17 mouse cellular contexts compared by ENCODE assay signal in genomic region chr4:31343312-31344248, GRCm38 (mm10).
DNase-seq lines count a peak whose midpoint lies in the region; ATAC-seq and TF ChIP-seq lines count a peak whose summit lies in the region.
"Had no signal": no experiment of that assay in that cellular context is flagged by ENCODE, and none has a peak within 500 bp of the region (broad histone marks: within the 10 kb centered on the region; RNA-seq: fewer than 3 reads in every experiment).

No protein-coding gene starts in this region.

- H3K27me3 ChIP-seq in kidney, embryonic 15.5 days: no peaks in the 10 kb centered on the region
- no peaks in the 10 kb centered on the region for H3K27me3 ChIP-seq in kidney, adult 2 months (replicated peaks; ENCODE audit: control insufficient read depth, insufficient read depth, low read length)
- no peaks in the 10 kb centered on the region for H3K27me3 ChIP-seq in midbrain, embryonic 14.5 days (ENCODE audit: control insufficient read depth, insufficient read depth, low read length)
- no peaks in the 10 kb centered on the region for H3K27me3 ChIP-seq in midbrain, embryonic 10.5 days (ENCODE audit: low read depth, poor library complexity, severe bottlenecking)
- no peaks in the 10 kb centered on the region for H3K27me3 ChIP-seq in hindbrain, postnatal 0 days (ENCODE audit: insufficient read depth, low read length)
- H3K27me3 ChIP-seq: heart, embryonic 12.5 days; liver, embryonic 12.5 days had no signal

- H3K27ac ChIP-seq in kidney, embryonic 15.5 days: 0 out of 2 replicates have a peak overlapping the region, but pooled peaks have one; percentile 20
- no peak overlapping the region for H3K27ac ChIP-seq in kidney, adult 2 months (ENCODE audit: insufficient read depth, low read depth, low read length)
- 0 out of 2 replicates have a peak overlapping the region, but pooled peaks have one; percentile 22 for H3K27ac ChIP-seq in midbrain, embryonic 14.5 days (replicated peaks; ENCODE audit: low read depth, low read length)
- H3K27ac ChIP-seq in midbrain, embryonic 10.5 days (replicated peaks): no peak overlapping the region
- no peak overlapping the region for H3K27ac ChIP-seq in hindbrain, postnatal 0 days
- H3K27ac ChIP-seq in gastrocnemius, adult 2 months: no peak overlapping the region
- H3K27ac ChIP-seq: liver, embryonic 12.5 days had no signal

- intact Hi-C loops in gastrocnemius, adult 2 months (cut with DNase I): no loop called here

- TF ChIP-seq CTCF in kidney, adult 2 months (conservative IDR thresholded peaks at IDR 0.05; ENCODE audit: insufficient read depth, insufficient read length, low read depth, low read length): no peak
- no peak for TF ChIP-seq CTCF in hindbrain, postnatal 0 days (IDR thresholded peaks at IDR 0.05; ENCODE audit: low read depth)
- no peak for TF ChIP-seq CTCF in gastrocnemius, adult 2 months (IDR thresholded peaks at IDR 0.05)

- H3K36me3 ChIP-seq in kidney, embryonic 15.5 days: no peaks in the 10 kb centered on the region
- H3K36me3 ChIP-seq in kidney, adult 2 months (ENCODE audit: control insufficient read depth, insufficient read depth, low read length): no peaks in the 10 kb centered on the region
- no peaks in the 10 kb centered on the region for H3K36me3 ChIP-seq in midbrain, embryonic 14.5 days (ENCODE audit: control insufficient read depth, insufficient read depth, low read length)
- H3K36me3 ChIP-seq in midbrain, embryonic 10.5 days: no peaks in the 10 kb centered on the region
- no peaks in the 10 kb centered on the region for H3K36me3 ChIP-seq in hindbrain, postnatal 0 days (ENCODE audit: insufficient read depth, low read length)
- H3K36me3 ChIP-seq: heart, embryonic 12.5 days; liver, embryonic 12.5 days had no signal

- WGBS in kidney, embryonic 15.5 days: 47% methylated on average over 5 of the region's 5 CpGs
- WGBS in kidney, adult 2 months: 56% methylated on average over 5 of the region's 5 CpGs
- WGBS in midbrain, embryonic 14.5 days: 66% methylated on average over 5 of the region's 5 CpGs
- WGBS in midbrain, embryonic 10.5 days: 87% methylated on average over 5 of the region's 5 CpGs
- 71% methylated on average over 5 of the region's 5 CpGs for WGBS in hindbrain, postnatal 0 days

- no peak for DNase-seq in kidney, adult 2 months
- DNase-seq in midbrain, embryonic 14.5 days: no peak
- DNase-seq in midbrain, embryonic 10.5 days (ENCODE audit: low spot score): no peak
- peak; percentile 16 for DNase-seq in hindbrain, postnatal 0 days (ENCODE audit: low spot score)
- peak; percentile 38 for DNase-seq in retina, embryonic 14.5 days (ENCODE audit: low spot score)
- no peak for DNase-seq in gastrocnemius, adult 2 months
- no peak for DNase-seq in frontal cortex, postnatal 10 days (ENCODE audit: low spot score in 2 of 2)
- DNase-seq: cerebellum, adult 8-10 months; gastrocnemius, postnatal 36 days; heart, postnatal 36 days; kidney, adult 8-10 months; lung, postnatal 14 days; thymus, postnatal 14 days had no signal

- TF ChIP-seq POLR2A in kidney, adult 2 months (IDR thresholded peaks at IDR 0.05; ENCODE audit: low read depth, low read length): no peak

- H3K4me2 ChIP-seq in kidney, embryonic 15.5 days: no peak overlapping the region
- H3K4me2 ChIP-seq in midbrain, embryonic 14.5 days (ENCODE audit: low read length): no peak overlapping the region
- no peak overlapping the region for H3K4me2 ChIP-seq in hindbrain, postnatal 0 days (ENCODE audit: low read depth, low read length)
- H3K4me2 ChIP-seq: heart, embryonic 12.5 days; liver, embryonic 12.5 days had no signal

- H3K4me3 ChIP-seq in kidney, embryonic 15.5 days (replicated peaks): no peak overlapping the region
- H3K4me3 ChIP-seq in kidney, adult 2 months (ENCODE audit: insufficient read depth, low read depth, low read length): no peak overlapping the region
- no peak overlapping the region for H3K4me3 ChIP-seq in midbrain, embryonic 14.5 days (replicated peaks; ENCODE audit: low read depth, low read length)
- no peak overlapping the region for H3K4me3 ChIP-seq in midbrain, embryonic 10.5 days
- no peak overlapping the region for H3K4me3 ChIP-seq in hindbrain, postnatal 0 days (ENCODE audit: low read length)
- H3K4me3 ChIP-seq in gastrocnemius, adult 2 months: no peak overlapping the region
- H3K4me3 ChIP-seq: erythroblast, embryonic 14.5 days; heart, embryonic 12.5 days; liver, embryonic 12.5 days had no signal

- no peak for ATAC-seq in kidney, embryonic 15.5 days (replicated peaks; ENCODE audit: low FRiP score)
- no peak for ATAC-seq in midbrain, embryonic 14.5 days (ENCODE audit: low FRiP score, low TSS enrichment)
- ATAC-seq in hindbrain, postnatal 0 days: 0 out of 2 replicates have a peak, but pooled peaks have one; percentile 29
- ATAC-seq: liver, embryonic 12.5 days had no signal

- 0 out of 2 replicates have a peak, but pooled peaks cover 3% of the 10 kb centered on the region for H3K4me1 ChIP-seq in kidney, embryonic 15.5 days
- no peaks in the 10 kb centered on the region for H3K4me1 ChIP-seq in kidney, adult 2 months (ENCODE audit: control insufficient read depth, insufficient read depth, low read length)
- no peaks in the 10 kb centered on the region for H3K4me1 ChIP-seq in midbrain, embryonic 14.5 days (ENCODE audit: control insufficient read depth, insufficient read depth, low read length)
- no peaks in the 10 kb centered on the region for H3K4me1 ChIP-seq in midbrain, embryonic 10.5 days
- no peaks in the 10 kb centered on the region for H3K4me1 ChIP-seq in hindbrain, postnatal 0 days (ENCODE audit: insufficient read depth, low read length)
- H3K4me1 ChIP-seq: heart, embryonic 12.5 days; liver, embryonic 12.5 days had no signal

- H3K9ac ChIP-seq in kidney, embryonic 15.5 days: no peak overlapping the region
- no peak overlapping the region for H3K9ac ChIP-seq in midbrain, embryonic 14.5 days (replicated peaks; ENCODE audit: low read length)
- H3K9ac ChIP-seq in hindbrain, postnatal 0 days (replicated peaks; ENCODE audit: low read length): no peak overlapping the region
- H3K9ac ChIP-seq: heart, embryonic 12.5 days; liver, embryonic 12.5 days had no signal

- H3K9me3 ChIP-seq in kidney, embryonic 15.5 days (replicated peaks): no peaks in the 10 kb centered on the region
- H3K9me3 ChIP-seq in midbrain, embryonic 14.5 days (ENCODE audit: control insufficient read depth, low read length): no peaks in the 10 kb centered on the region
- no peaks in the 10 kb centered on the region for H3K9me3 ChIP-seq in midbrain, embryonic 10.5 days (replicated peaks)
- H3K9me3 ChIP-seq in hindbrain, postnatal 0 days (ENCODE audit: low read length): no peaks in the 10 kb centered on the region
- H3K9me3 ChIP-seq: heart, embryonic 12.5 days; liver, embryonic 12.5 days had no signal

Comparison
In these comparisons a context has a peak if more than half of its experiments do, and no peak if none do; other contexts are left out.
1. H3K27ac ChIP-seq: peak in kidney, embryonic 15.5 days (single experiment) and midbrain, embryonic 14.5 days (single experiment); none in kidney, adult 2 months (single experiment), midbrain, embryonic 10.5 days (single experiment), hindbrain, postnatal 0 days (single experiment) and gastrocnemius, adult 2 months (single experiment).
2. DNase-seq: peak in hindbrain, postnatal 0 days (single experiment) and retina, embryonic 14.5 days (single experiment); none in kidney, adult 2 months (single experiment), midbrain, embryonic 14.5 days (single experiment), midbrain, embryonic 10.5 days (single experiment), gastrocnemius, adult 2 months (single experiment) and frontal cortex, postnatal 10 days (0 of 2).